Mouse (Mus musculus): Measurements from ENCODE around the gene Fancl. TPM values are rescaled to one million over a fixed set of nuclear protein-coding genes. Genes with fewer than 3 reads are reported as not detected.
"Not testable (repeated sequence)": the region's sequence is repeated elsewhere in the genome, so short reads cannot be mapped to it uniquely, and the experiment has no call there.

Fancl gene
- 26.9 and 30.3 TPM in 2 replicates for polyA plus RNA-seq (2015; fragmentation: Nextera tagmentation; extraction: Ambion mirVana)

DNA sequence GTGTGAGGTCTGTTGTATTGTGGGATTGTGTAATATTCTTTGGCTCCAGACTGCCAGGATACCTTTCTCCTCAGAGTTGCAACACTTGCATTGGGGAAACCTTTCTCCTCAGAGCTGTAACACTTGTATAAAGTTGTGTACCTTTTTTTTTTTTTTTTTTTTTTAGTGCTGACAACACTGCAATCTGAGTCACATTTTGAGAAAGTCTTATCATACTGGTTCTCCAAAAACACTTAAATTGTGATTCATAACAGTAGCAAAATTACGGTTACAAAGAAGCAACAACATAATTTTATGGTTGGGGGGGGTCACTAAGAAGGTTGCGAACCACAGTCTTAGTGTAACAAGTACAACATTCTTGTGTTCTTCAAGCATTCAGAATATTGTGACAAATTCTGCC is at the start of gene Fancl:
Gene Fancl, plus strand, starts transcription at position 165 of the 400 bp plus-strand sequence.
- WGBS: 96% methylated on average over 2 of the region's 2 CpGs
- peak within 1 kb of the TSS; percentile 92 for H3K27ac ChIP-seq
- no peaks in the 10 kb centered on the region for H3K27me3 ChIP-seq
- H3K36me3 ChIP-seq: no peaks in the 10 kb centered on the region
- H3K4me1 ChIP-seq: peaks cover 5% of the 10 kb centered on the region
- ATAC-seq (replicated peaks; ENCODE audit: low FRiP score): no peak
- H3K4me3 ChIP-seq (replicated peaks): peak within 1 kb of the TSS; percentile 75
- peak within 1 kb of the TSS; percentile 78 for H3K9ac ChIP-seq
- H3K4me2 ChIP-seq: peak within 1 kb of the TSS; percentile 67
- H3K9me3 ChIP-seq (replicated peaks): no peaks in the 10 kb centered on the region

DNA sequence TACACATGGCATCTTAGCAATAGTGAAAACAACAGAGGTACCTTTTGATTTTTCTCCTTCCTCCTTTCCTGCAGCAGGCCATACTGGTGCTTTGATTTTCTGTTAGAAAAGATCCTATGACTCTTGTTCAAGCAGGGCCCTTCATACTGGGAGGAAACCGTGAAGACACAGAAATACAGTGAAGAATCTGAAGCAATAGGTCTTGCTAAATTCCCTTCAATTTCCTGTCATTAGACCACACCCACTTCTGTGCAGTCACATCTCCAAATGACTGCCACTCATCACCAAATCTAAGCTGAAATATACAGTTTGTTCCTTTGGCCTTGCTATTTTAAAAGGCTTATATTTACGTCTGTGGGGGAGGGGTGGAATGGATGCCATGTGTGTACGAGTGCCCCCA is 49.1 kb upstream of the Fancl start:
- 63% methylated on average over 3 of the region's 3 CpGs for WGBS
- no peak overlapping the region for H3K27ac ChIP-seq

DNA sequence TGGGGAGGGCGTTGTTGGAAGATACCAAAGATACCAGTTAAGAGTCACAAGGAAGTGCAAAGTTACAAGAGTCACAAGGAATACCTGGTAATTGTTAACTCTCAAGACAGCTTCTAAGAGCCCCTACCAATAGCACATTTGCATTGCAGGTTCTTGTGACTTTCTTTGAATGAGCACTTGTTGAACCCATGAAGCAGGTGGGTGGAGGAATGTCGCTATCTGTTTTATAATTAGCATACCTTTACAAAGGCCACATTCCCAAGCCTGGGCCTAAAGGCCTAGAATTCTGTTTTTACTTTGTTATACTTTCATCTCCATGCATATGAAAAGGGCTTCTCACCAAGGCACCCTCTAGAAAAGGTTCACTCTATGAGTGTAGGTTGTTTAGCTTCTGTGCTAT is 15.8 kb upstream of the Fancl start:
- H3K4me1 ChIP-seq; H3K9me3 ChIP-seq (replicated peaks); H3K36me3 ChIP-seq; H3K9ac ChIP-seq; H3K4me3 ChIP-seq (replicated peaks); H3K27me3 ChIP-seq; ATAC-seq (replicated peaks; ENCODE audit: low FRiP score); H3K4me2 ChIP-seq; H3K27ac ChIP-seq: not testable (repeated sequence)
- 75% methylated on average over 2 of the region's 2 CpGs for WGBS

More for the DNA sequence above, 49.1 kb upstream of the Fancl start:
- Histone ChIP-seq H3K9me3 (replicated peaks) (no peaks in the 10 kb centered on the region), H3K27me3 (no peaks in the 10 kb centered on the region), H3K9ac (no peak overlapping the region), H3K4me1 (no peaks in the 10 kb centered on the region), H3K4me3 (replicated peaks) (no peak overlapping the region), H3K36me3 (no peaks in the 10 kb centered on the region), H3K4me2 (no peak overlapping the region)
- ATAC-seq (replicated peaks; ENCODE audit: low FRiP score): no peak

DNA sequence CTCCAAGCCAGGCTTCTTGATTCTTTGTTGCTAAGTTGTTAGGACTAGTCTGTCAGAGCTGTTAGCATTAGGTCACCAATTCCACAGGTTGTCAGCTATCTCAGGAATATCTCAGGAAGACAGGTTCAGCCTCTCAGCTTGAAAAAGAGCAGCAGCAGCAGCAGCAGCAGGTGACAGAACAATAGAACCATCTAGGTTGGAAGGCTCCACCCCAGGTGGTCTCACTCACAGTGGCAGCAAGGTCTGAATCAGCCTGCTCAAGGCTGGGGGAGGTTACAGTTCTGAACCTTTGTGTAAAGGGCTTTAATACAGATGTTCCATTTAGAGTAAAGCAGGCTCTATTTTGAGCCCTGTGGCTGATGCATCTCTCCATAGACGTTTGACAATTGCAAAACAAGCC is 14.0 kb upstream of the Fancl start:
- WGBS: 28% methylated on average over 1 of the region's 1 CpGs
- not testable (repeated sequence) for ATAC-seq (replicated peaks; ENCODE audit: low FRiP score); H3K4me2 ChIP-seq; H3K4me1 ChIP-seq; H3K4me3 ChIP-seq (replicated peaks); H3K36me3 ChIP-seq; H3K9ac ChIP-seq; H3K27me3 ChIP-seq; H3K27ac ChIP-seq; H3K9me3 ChIP-seq (replicated peaks)

DNA sequence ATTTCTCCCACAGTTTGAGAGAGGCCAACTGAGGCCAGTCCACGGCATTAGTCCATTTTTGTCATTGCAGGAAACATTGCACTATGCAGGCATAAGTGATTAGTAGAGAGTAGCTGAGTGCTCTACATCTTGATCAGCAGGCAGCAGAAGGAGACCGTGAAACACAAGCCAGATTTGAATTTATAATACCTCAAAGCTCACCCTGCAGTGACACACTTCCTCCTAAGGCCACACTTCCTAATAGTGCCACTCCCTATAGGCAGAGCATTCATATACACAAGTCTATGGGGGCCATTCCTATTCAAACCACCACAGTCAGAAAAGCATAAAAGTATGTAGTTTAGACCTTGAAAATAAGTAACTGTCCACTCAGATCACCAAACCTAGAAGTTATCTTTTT is 11.8 kb upstream of the Fancl start:
- no peak overlapping the region for H3K9ac ChIP-seq
- no peak overlapping the region for H3K4me3 ChIP-seq (replicated peaks)
- no peak overlapping the region for H3K4me2 ChIP-seq
- ATAC-seq (replicated peaks; ENCODE audit: low FRiP score): no peak
- 77% methylated on average over 2 of the region's 2 CpGs for WGBS
- no peak overlapping the region for H3K27ac ChIP-seq
- H3K27me3 ChIP-seq: no peaks in the 10 kb centered on the region
- H3K36me3 ChIP-seq: no peaks in the 10 kb centered on the region
- H3K9me3 ChIP-seq (replicated peaks): no peaks in the 10 kb centered on the region
- H3K4me1 ChIP-seq: no peaks in the 10 kb centered on the region

DNA sequence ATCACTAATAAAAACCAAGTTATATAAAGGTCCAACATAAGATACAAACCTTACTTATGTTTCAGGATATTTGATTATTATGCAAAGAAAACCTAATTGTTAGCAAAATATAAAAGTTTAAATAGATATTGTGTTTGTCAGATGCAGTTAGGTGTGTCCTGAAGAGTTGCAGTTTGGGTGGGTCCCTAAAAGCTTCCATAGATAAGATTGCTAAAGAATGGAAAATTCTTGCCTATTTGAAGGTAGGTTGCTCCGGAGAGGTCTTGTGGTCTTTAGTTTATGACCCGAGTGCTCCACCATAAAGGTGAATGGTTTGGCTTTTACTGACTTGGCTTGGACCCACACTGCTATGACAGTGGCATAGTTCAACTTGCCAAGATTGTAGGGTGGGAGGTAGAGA is 7.9 kb upstream of the Fancl start:
- Histone ChIP-seq H3K4me2 (no peak overlapping the region), H3K27me3 (no peaks in the 10 kb centered on the region), H3K4me3 (replicated peaks) (no peak overlapping the region), H3K4me1 (no peaks in the 10 kb centered on the region), H3K36me3 (no peaks in the 10 kb centered on the region), H3K9me3 (replicated peaks) (no peaks in the 10 kb centered on the region), H3K9ac (no peak overlapping the region), H3K27ac (no peak overlapping the region)
- 71% methylated on average over 2 of the region's 2 CpGs for WGBS
- no peak for ATAC-seq (replicated peaks; ENCODE audit: low FRiP score)

DNA sequence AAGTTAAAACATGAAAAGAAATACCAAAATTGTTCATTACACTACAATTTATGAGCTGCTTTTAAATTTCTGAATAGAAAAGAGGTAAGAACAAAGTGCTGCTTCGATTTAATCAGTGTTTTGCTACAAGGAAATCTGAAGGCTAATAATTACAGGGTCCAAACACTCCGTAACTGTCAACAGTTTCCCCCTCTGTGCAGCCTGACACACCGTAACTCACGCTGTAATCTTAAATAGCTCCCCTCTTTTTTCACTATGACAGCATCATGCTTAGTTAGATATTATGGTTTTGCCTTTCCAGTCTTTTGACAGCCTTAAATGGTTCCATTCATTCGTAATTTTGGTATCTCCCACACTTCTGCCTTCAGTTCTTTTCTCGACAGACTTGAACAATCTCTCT is 4.4 kb upstream of the Fancl start:
- Histone ChIP-seq H3K27me3 (no peaks in the 10 kb centered on the region), H3K9ac (no peak overlapping the region), H3K27ac (no peak overlapping the region), H3K4me1 (no peaks in the 10 kb centered on the region), H3K4me3 (replicated peaks) (no peak overlapping the region), H3K9me3 (replicated peaks) (no peaks in the 10 kb centered on the region), H3K36me3 (no peaks in the 10 kb centered on the region), H3K4me2 (no peak overlapping the region)
- WGBS: 74% methylated on average over 6 of the region's 6 CpGs
- ATAC-seq (replicated peaks; ENCODE audit: low FRiP score): no peak

DNA sequence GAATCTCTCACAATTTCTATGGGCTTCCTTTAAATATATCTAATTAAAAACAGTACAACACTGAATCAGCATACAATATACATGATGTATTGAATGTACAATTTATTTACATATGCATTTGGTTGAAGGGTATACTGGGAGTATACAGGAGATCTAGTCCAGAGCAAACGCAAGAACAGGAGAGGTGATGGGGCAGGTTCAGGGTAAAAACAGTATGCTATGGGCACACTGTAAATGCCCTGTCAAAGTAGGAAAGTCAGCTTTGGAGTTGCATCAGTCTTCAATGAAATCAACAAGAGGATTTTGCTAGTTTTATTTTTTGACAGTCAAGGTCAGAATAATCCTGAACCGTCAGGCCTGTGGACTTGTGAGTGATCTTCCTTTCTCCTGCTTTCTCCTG is 743 bp downstream of the Fancl start:
- Histone ChIP-seq H3K27me3 (no peaks in the 10 kb centered on the region), H3K9ac (peak overlapping the region; percentile 78), H3K4me3 (replicated peaks) (peak overlapping the region; percentile 75), H3K9me3 (replicated peaks) (no peaks in the 10 kb centered on the region), H3K4me1 (peaks cover 5% of the 10 kb centered on the region), H3K36me3 (no peaks in the 10 kb centered on the region), H3K4me2 (peak overlapping the region; percentile 67), H3K27ac (peak overlapping the region; percentile 92)
- peak; percentile 17; the same call in 1 of the 2 replicates for ATAC-seq (replicated peaks; ENCODE audit: low FRiP score)
- 53% methylated on average over 2 of the region's 2 CpGs for WGBS

DNA sequence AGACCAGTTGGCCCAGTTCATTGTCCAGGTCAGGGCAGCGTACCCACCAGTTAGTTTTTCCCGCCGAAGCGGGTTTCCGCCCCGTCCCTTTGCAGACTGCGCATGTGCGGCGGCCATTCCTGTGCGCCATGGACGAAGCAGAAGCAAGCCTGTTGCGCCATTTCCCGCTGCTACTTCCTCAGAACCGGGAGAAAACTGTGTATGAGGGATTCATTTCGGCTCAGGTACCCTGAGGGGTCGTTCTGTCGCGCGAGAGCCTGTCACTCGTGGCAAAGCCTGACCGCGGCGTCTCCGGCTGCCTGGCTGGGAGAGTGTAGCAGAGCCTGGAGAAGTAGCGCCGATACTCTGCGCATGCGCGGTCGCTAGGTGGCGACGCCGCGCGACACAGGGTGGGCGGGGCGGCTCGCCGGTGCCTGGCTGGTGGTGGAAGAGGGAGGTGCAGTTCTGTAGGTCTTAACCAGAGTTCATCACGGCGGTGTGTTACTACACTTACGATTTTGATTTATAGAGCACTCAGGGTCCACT is 1.2 kb downstream of the Fancl start:
- H3K27ac ChIP-seq: peak overlapping the region; percentile 92
- peak overlapping the region; percentile 75 for H3K4me3 ChIP-seq (replicated peaks)
- H3K9me3 ChIP-seq (replicated peaks): no peaks in the 10 kb centered on the region
- ATAC-seq (replicated peaks; ENCODE audit: low FRiP score): peak; percentile 100
- peak overlapping the region; percentile 67 for H3K4me2 ChIP-seq
- H3K4me1 ChIP-seq: peaks cover 5% of the 10 kb centered on the region
- no peaks in the 10 kb centered on the region for H3K27me3 ChIP-seq
- H3K36me3 ChIP-seq: no peaks in the 10 kb centered on the region
- H3K9ac ChIP-seq: peak overlapping the region; percentile 78
- under 1% methylated on average over 42 of the region's 42 CpGs for WGBS

DNA sequence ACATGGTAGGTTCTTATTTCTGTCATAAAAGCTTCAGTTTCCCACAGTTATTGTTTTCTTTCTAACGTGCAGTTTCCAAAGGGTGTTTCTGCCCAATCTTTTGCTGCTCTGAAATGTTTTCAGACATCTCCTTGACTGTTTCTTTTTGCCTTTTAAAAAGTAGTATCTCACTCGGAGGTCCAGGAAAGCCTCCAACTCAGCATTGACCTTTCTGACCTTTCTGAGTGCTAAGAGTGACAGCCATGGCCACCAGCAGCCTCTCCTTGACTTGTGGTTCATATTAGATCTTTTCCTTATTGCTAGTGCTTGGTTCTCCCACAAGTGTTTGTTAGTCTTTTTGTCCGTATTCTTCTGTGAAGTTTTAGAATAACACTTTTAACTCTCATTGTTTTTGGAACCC is 9.6 kb downstream of the Fancl start:
- no peak overlapping the region for H3K4me2 ChIP-seq
- H3K36me3 ChIP-seq: no peaks in the 10 kb centered on the region
- no peak overlapping the region for H3K4me3 ChIP-seq (replicated peaks)
- no peaks in the 10 kb centered on the region for H3K9me3 ChIP-seq (replicated peaks)
- no peaks in the 10 kb centered on the region for H3K27me3 ChIP-seq
- ATAC-seq (replicated peaks; ENCODE audit: low FRiP score): no peak
- WGBS: 35% methylated on average over 3 of the region's 3 CpGs
- H3K27ac ChIP-seq: no peak overlapping the region
- H3K9ac ChIP-seq: no peak overlapping the region
- H3K4me1 ChIP-seq: no peaks in the 10 kb centered on the region

DNA sequence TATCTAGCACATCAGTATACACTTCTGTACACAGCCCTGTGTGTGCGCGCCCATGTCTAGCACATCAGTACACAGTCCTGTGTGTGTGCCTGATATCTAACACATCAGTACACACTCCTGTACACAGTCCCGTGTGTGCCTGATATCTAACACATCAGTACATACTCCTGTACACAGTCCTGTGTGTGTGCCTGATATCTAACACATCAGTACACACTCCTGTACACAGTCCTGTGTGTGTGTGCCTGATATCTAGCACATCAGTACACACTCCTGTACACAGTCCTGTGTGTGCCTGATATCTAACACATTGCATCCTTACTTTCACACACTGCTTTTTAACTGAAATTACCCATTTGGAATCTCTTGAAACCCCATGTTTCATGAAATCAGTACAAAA is 27.0 kb downstream of the Fancl start:
- ATAC-seq (replicated peaks; ENCODE audit: low FRiP score): no peak
- no peak overlapping the region for H3K4me3 ChIP-seq (replicated peaks)
- H3K9ac ChIP-seq: no peak overlapping the region
- H3K9me3 ChIP-seq (replicated peaks): no peaks in the 10 kb centered on the region
- 94% methylated on average over 3 of the region's 3 CpGs for WGBS
- H3K36me3 ChIP-seq: no peaks in the 10 kb centered on the region
- no peak overlapping the region for H3K27ac ChIP-seq
- no peak overlapping the region for H3K4me2 ChIP-seq
- no peaks in the 10 kb centered on the region for H3K27me3 ChIP-seq
- H3K4me1 ChIP-seq: no peaks in the 10 kb centered on the region

DNA sequence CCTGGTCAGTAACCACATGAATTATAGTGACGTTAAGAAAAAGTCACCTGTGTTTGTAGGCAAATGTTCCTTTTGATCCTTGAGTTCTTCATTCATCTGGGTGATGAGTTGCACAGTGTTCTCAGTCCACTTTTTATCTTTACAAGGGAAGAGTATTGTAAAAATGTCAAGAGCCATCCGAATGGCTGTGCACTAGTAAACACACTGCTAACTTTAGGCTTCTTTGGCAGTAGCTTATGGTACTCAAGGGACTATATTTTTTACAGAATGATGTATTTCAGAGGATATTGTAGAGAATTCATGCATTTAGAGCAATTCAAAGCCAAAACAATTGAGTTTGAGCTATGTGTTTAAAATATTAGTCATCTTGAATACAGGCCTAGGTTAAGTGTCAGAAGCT is 35.5 kb downstream of the Fancl start:
- no peak overlapping the region for H3K4me2 ChIP-seq
- no peaks in the 10 kb centered on the region for H3K4me1 ChIP-seq
- H3K27me3 ChIP-seq: no peaks in the 10 kb centered on the region
- H3K36me3 ChIP-seq: 0 out of 2 replicates have a peak, but pooled peaks cover 5% of the 10 kb centered on the region
- 49% methylated on average over 2 of the region's 2 CpGs for WGBS
- H3K9me3 ChIP-seq (replicated peaks): no peaks in the 10 kb centered on the region
- H3K27ac ChIP-seq: no peak overlapping the region
- 0 out of 2 replicates have a peak, but pooled peaks have one; percentile 60 for ATAC-seq (replicated peaks; ENCODE audit: low FRiP score)
- no peak overlapping the region for H3K9ac ChIP-seq
- H3K4me3 ChIP-seq (replicated peaks): no peak overlapping the region

DNA sequence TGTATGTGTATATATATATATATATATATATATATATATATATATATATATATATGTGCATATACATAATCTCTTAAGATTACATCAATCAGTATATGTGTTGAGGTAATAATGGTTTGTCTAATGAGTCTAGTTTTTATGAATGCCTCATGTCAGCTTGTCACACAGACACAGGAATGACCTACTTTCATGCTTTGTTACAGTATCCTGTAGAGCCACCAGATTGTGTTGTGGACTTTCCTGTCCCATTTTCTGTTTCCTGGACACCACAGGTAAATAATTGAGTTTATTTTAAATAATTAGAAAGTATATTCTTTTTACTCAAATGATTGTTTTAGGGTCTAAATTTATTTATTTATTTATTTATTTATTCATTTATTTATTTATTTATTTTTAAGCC is 48.3 kb downstream of the Fancl start:
- no peaks in the 10 kb centered on the region for H3K9me3 ChIP-seq (replicated peaks)
- ATAC-seq (replicated peaks; ENCODE audit: low FRiP score): no peak
- H3K27me3 ChIP-seq: no peaks in the 10 kb centered on the region
- H3K4me1 ChIP-seq: no peaks in the 10 kb centered on the region
- peaks cover 9% of the 10 kb centered on the region; the same call in 1 of the 2 replicates for H3K36me3 ChIP-seq
- H3K9ac ChIP-seq: no peak overlapping the region
- no peak overlapping the region for H3K4me3 ChIP-seq (replicated peaks)
- H3K27ac ChIP-seq: no peak overlapping the region
- H3K4me2 ChIP-seq: no peak overlapping the region
